Comparison of ENCODE assay signal across 13 mouse cellular contexts in genomic region chr11:111735961-111736360, GRCm38 (mm10).
DNase-seq lines count a peak whose midpoint lies in the region.
"Had no signal": no experiment of that assay in that cellular context is flagged by ENCODE, and none has a peak within 500 bp of the region (broad histone marks: within the 10 kb centered on the region; RNA-seq: fewer than 3 reads in every experiment).

No protein-coding gene starts in this region.

- peak; percentile 25 for DNase-seq in kidney, postnatal 10 days
- DNase-seq in kidney, postnatal 25 days: no peak
- DNase-seq in urinary bladder, postnatal 25 days (ENCODE audit: low spot score): peak; percentile 5
- no peak for DNase-seq in urinary bladder, adult 2 months (ENCODE audit: low spot score)
- peak; percentile 57 to 70 for DNase-seq in heart, postnatal 14 days
- no peak for DNase-seq in Muller cell, postnatal 12 days (ENCODE audit: inconsistent ontology term)
- no peak for DNase-seq in cerebellum, adult 9-11 months
- DNase-seq: cerebellum, postnatal 10 days; embryo, embryonic 11 days; liver, embryonic 13.5 days; retina, postnatal 1 day; right cerebral cortex, postnatal 4 days; thymus, postnatal 36 days had no signal

- intact Hi-C loops in heart, postnatal 14 days (cut with DNase I): no loop called here

Comparison
In these comparisons a context has a peak if more than half of its experiments do, and no peak if none do; other contexts are left out.
1. DNase-seq: peak in kidney, postnatal 10 days (single experiment), urinary bladder, postnatal 25 days (single experiment) and heart, postnatal 14 days (2 of 2); none in kidney, postnatal 25 days (0 of 2), urinary bladder, adult 2 months (single experiment), Muller cell, postnatal 12 days (single experiment) and cerebellum, adult 9-11 months (single experiment).